Mouse (Mus musculus): ENCODE measurements around the gene Cgrrf1. TPM values are rescaled to one million over a fixed set of nuclear protein-coding genes. Genes with fewer than 3 reads are reported as not detected.
A peak's percentile ranks its signal among the peaks of the same experiment; 100 is the strongest.
"Not testable (repeated sequence)": the region's sequence is repeated elsewhere in the genome, so short reads cannot be mapped to it uniquely, and the experiment has no call there.

Gene Cgrrf1
- polyA plus RNA-seq, 1 experiment from 2014 or later, result 20.3 TPM

GRCm38 (mm10) chr14:46818743-46819142, 13.2 kb upstream of the Cgrrf1 start:
- H3K27me3 ChIP-seq (replicated peaks; ENCODE audit: control insufficient read depth, insufficient read depth, low read length), result no peaks in the 10 kb centered on the region
- H3K9me3 ChIP-seq (replicated peaks; ENCODE audit: control insufficient read depth, low read length), result no peaks in the 10 kb centered on the region
- no peak overlapping the region for H3K4me3 ChIP-seq (ENCODE audit: low read depth, low read length)
- H3K9ac ChIP-seq (ENCODE audit: low read length), result no peak overlapping the region
- DNase-seq (ENCODE audit: low spot score) (no peak), ATAC-seq (no peak)
- H3K36me3 ChIP-seq (ENCODE audit: control insufficient read depth, insufficient read depth, low read length), result peaks cover 25% of the 10 kb centered on the region
- no peak overlapping the region for H3K27ac ChIP-seq (ENCODE audit: low read depth, low read length)
- peaks cover 11% of the 10 kb centered on the region for H3K4me1 ChIP-seq (ENCODE audit: control insufficient read depth, insufficient read depth, low read length)
- no peak overlapping the region for H3K4me2 ChIP-seq (ENCODE audit: low read length)
- WGBS, result 92% methylated on average over 7 of the region's 7 CpGs

GRCm38 (mm10) chr14:46819961-46820360, 12.0 kb upstream of the Cgrrf1 start:
- not testable (repeated sequence) for H3K9me3 ChIP-seq (replicated peaks; ENCODE audit: control insufficient read depth, low read length); H3K27me3 ChIP-seq (replicated peaks; ENCODE audit: control insufficient read depth, insufficient read depth, low read length); H3K9ac ChIP-seq (ENCODE audit: low read length); ATAC-seq; H3K4me2 ChIP-seq (ENCODE audit: low read length); H3K27ac ChIP-seq (ENCODE audit: low read depth, low read length); H3K4me3 ChIP-seq (ENCODE audit: low read depth, low read length); DNase-seq (ENCODE audit: low spot score)
- Histone ChIP-seq H3K36me3 (ENCODE audit: control insufficient read depth, insufficient read depth, low read length) (peaks cover 20% of the 10 kb centered on the region), H3K4me1 (ENCODE audit: control insufficient read depth, insufficient read depth, low read length) (peaks cover 11% of the 10 kb centered on the region)
- 93% methylated on average over 5 of the region's 6 CpGs for WGBS

GRCm38 (mm10) chr14:46821271-46821872, 10.6 kb upstream of the Cgrrf1 start:
- no peaks in the 10 kb centered on the region for H3K9me3 ChIP-seq (replicated peaks; ENCODE audit: control insufficient read depth, low read length)
- WGBS, result under 1% methylated on average over 11 of the region's 11 CpGs
- H3K4me3 ChIP-seq (ENCODE audit: low read depth, low read length), result peak overlapping the region; percentile 88
- H3K36me3 ChIP-seq (ENCODE audit: control insufficient read depth, insufficient read depth, low read length), result peaks cover 10% of the 10 kb centered on the region
- peaks cover 11% of the 10 kb centered on the region for H3K4me1 ChIP-seq (ENCODE audit: control insufficient read depth, insufficient read depth, low read length)
- no peaks in the 10 kb centered on the region for H3K27me3 ChIP-seq (replicated peaks; ENCODE audit: control insufficient read depth, insufficient read depth, low read length)
- H3K27ac ChIP-seq (ENCODE audit: low read depth, low read length), result peak overlapping the region; percentile 77; the same call in 1 of the 2 replicates
- peak overlapping the region; percentile 71 for H3K4me2 ChIP-seq (ENCODE audit: low read length)
- H3K9ac ChIP-seq (ENCODE audit: low read length), result peak overlapping the region; percentile 85
- ATAC-seq, result no peak; the same call in 1 of the 2 replicates
- no peak for DNase-seq (ENCODE audit: low spot score)

- peaks cover 11% of the 10 kb centered on the region for H3K4me1 ChIP-seq (ENCODE audit: control insufficient read depth, insufficient read depth, low read length)
- peak; percentile 95 for DNase-seq (ENCODE audit: low spot score)
- peak within 1 kb of the TSS; percentile 71 for H3K4me2 ChIP-seq (ENCODE audit: low read length)
- no peaks in the 10 kb centered on the region for H3K9me3 ChIP-seq (replicated peaks; ENCODE audit: control insufficient read depth, low read length)
- peak within 1 kb of the TSS; percentile 77 for H3K27ac ChIP-seq (ENCODE audit: low read depth, low read length)
- peak within 1 kb of the TSS; percentile 85 for H3K9ac ChIP-seq (ENCODE audit: low read length)
- ATAC-seq, result peak; percentile 98
- H3K4me3 ChIP-seq (ENCODE audit: low read depth, low read length), result peak within 1 kb of the TSS; percentile 88
- H3K36me3 ChIP-seq (ENCODE audit: control insufficient read depth, insufficient read depth, low read length), result peaks cover 4% of the 10 kb centered on the region; the same call in 1 of the 2 replicates
- no peaks in the 10 kb centered on the region for H3K27me3 ChIP-seq (replicated peaks; ENCODE audit: control insufficient read depth, insufficient read depth, low read length)
- WGBS, result under 1% methylated on average over 56 of the region's 65 CpGs
Measured at GRCm38 (mm10) chr14:46821873-46822716, 9.8 kb upstream of the Cgrrf1 start, which contains the start of gene Gmfb. Gene Gmfb, minus strand, starts transcription at chr14:46822242.

- Histone ChIP-seq H3K9me3 (replicated peaks; ENCODE audit: control insufficient read depth, low read length) (no peaks in the 10 kb centered on the region), H3K4me3 (ENCODE audit: low read depth, low read length) (no peak overlapping the region)
- WGBS, result 81% methylated on average over 2 of the region's 2 CpGs
Measured at GRCm38 (mm10) chr14:46823996-46824395, 7.9 kb upstream of the Cgrrf1 start.

GRCm38 (mm10) chr14:46827430-46827829, 4.5 kb upstream of the Cgrrf1 start:
- no peaks in the 10 kb centered on the region for H3K27me3 ChIP-seq (replicated peaks; ENCODE audit: control insufficient read depth, insufficient read depth, low read length)
- WGBS, result 65% methylated on average over 1 of the region's 1 CpGs
- H3K36me3 ChIP-seq (ENCODE audit: control insufficient read depth, insufficient read depth, low read length), result no peaks in the 10 kb centered on the region
- DNase-seq (ENCODE audit: low spot score) (no peak), ATAC-seq (no peak)
- H3K4me3 ChIP-seq (ENCODE audit: low read depth, low read length), result no peak overlapping the region
- H3K27ac ChIP-seq (ENCODE audit: low read depth, low read length), result no peak overlapping the region
- H3K9ac ChIP-seq (ENCODE audit: low read length), result no peak overlapping the region
- H3K4me2 ChIP-seq (ENCODE audit: low read length), result no peak overlapping the region
- 0 out of 2 replicates have a peak, but pooled peaks cover 1% of the 10 kb centered on the region for H3K4me1 ChIP-seq (ENCODE audit: control insufficient read depth, insufficient read depth, low read length)
- no peaks in the 10 kb centered on the region for H3K9me3 ChIP-seq (replicated peaks; ENCODE audit: control insufficient read depth, low read length)

More at GRCm38 (mm10) chr14:46823996-46824395, 7.9 kb upstream of the Cgrrf1 start:
- H3K36me3 ChIP-seq (ENCODE audit: control insufficient read depth, insufficient read depth, low read length), result no peaks in the 10 kb centered on the region
- ATAC-seq, result no peak
- no peak overlapping the region for H3K4me2 ChIP-seq (ENCODE audit: low read length)
- DNase-seq (ENCODE audit: low spot score), result no peak
- H3K4me1 ChIP-seq (ENCODE audit: control insufficient read depth, insufficient read depth, low read length), result peaks cover 11% of the 10 kb centered on the region
- H3K9ac ChIP-seq (ENCODE audit: low read length), result no peak overlapping the region
- H3K27me3 ChIP-seq (replicated peaks; ENCODE audit: control insufficient read depth, insufficient read depth, low read length), result no peaks in the 10 kb centered on the region
- H3K27ac ChIP-seq (ENCODE audit: low read depth, low read length), result no peak overlapping the region

GRCm38 (mm10) chr14:46831295-46831694, 630 bp upstream of the Cgrrf1 start:
- 5% methylated on average over 4 of the region's 4 CpGs for WGBS
- no peaks in the 10 kb centered on the region for H3K9me3 ChIP-seq (replicated peaks; ENCODE audit: control insufficient read depth, low read length)
- ATAC-seq (no peak), DNase-seq (ENCODE audit: low spot score) (no peak)
- 0 out of 2 replicates have a peak, but pooled peaks cover 3% of the 10 kb centered on the region for H3K4me1 ChIP-seq (ENCODE audit: control insufficient read depth, insufficient read depth, low read length)
- H3K27me3 ChIP-seq (replicated peaks; ENCODE audit: control insufficient read depth, insufficient read depth, low read length), result no peaks in the 10 kb centered on the region
- no peaks in the 10 kb centered on the region for H3K36me3 ChIP-seq (ENCODE audit: control insufficient read depth, insufficient read depth, low read length)
- peak overlapping the region; percentile 75; the same call in 1 of the 2 replicates for H3K9ac ChIP-seq (ENCODE audit: low read length)
- H3K4me2 ChIP-seq (ENCODE audit: low read length), result peak overlapping the region; percentile 76
- peak overlapping the region; percentile 65 for H3K4me3 ChIP-seq (ENCODE audit: low read depth, low read length)
- H3K27ac ChIP-seq (ENCODE audit: low read depth, low read length), result no peak overlapping the region

GRCm38 (mm10) chr14:46832354-46833272, 688 bp downstream of the Cgrrf1 start:
- WGBS, result 6% methylated on average over 40 of the region's 40 CpGs
- Histone ChIP-seq H3K4me1 (ENCODE audit: control insufficient read depth, insufficient read depth, low read length) (0 out of 2 replicates have a peak, but pooled peaks cover 3% of the 10 kb centered on the region), H3K36me3 (ENCODE audit: control insufficient read depth, insufficient read depth, low read length) (no peaks in the 10 kb centered on the region), H3K27me3 (replicated peaks; ENCODE audit: control insufficient read depth, insufficient read depth, low read length) (no peaks in the 10 kb centered on the region), H3K9ac (ENCODE audit: low read length) (peak overlapping the region; percentile 75), H3K4me2 (ENCODE audit: low read length) (peak overlapping the region; percentile 76), H3K27ac (ENCODE audit: low read depth, low read length) (no peak overlapping the region), H3K9me3 (replicated peaks; ENCODE audit: control insufficient read depth, low read length) (no peaks in the 10 kb centered on the region), H3K4me3 (ENCODE audit: low read depth, low read length) (peak overlapping the region; percentile 65)
- DNase-seq (ENCODE audit: low spot score), result peak; percentile 25
- no peak; the same call in 1 of the 2 replicates for ATAC-seq

All from forebrain, embryonic 14.5 days (tissue).